Mouse (Mus musculus) CD4-positive, CD25-positive, alpha-beta regulatory T cell, adult 9 weeks (primary cell): Measurements from ENCODE around the gene Gm14401. TPM values are rescaled to one million over a fixed set of nuclear protein-coding genes. Genes with fewer than 3 reads are reported as not detected.

Source experiments
- polyA plus RNA-seq: library from polyadenylated mRNA; unstranded; fragments of 100-300 nt; shearing (Covaris generic); gene quantifications from one replicate; pipeline ENCODE4 v1.2.1, GENCODE M21; 2017

Gm14401 gene
- polyA plus RNA-seq, result 0.56 TPM

GRCm38 (mm10) chr2:177073432-177074423 is at the start of gene Gm14401:
Gene Gm14401 (plus strand): TSS chr2:177074320.

Other genes with a start within 250 kb of the Gm14401 start
- gene Gm14408, start 243.2 kb upstream of the Gm14401 start, polyA plus RNA-seq, result not detected
- 4.8 TPM for gene Gm14296, start 146.5 kb upstream of the Gm14401 start, polyA plus RNA-seq
- gene Gm14419, start 73.4 kb upstream of the Gm14401 start, polyA plus RNA-seq, result 3.9 TPM
- gene Gm14410, start 132.1 kb downstream of the Gm14401 start, polyA plus RNA-seq, result 10.1 TPM
- gene Gm14409, start 192.7 kb downstream of the Gm14401 start, polyA plus RNA-seq, result not detected
- gene Gm14412, start 250.0 kb downstream of the Gm14401 start, polyA plus RNA-seq, result not detected